Mouse (Mus musculus): ENCODE data around the gene Il17d. TPM values are rescaled to one million over a fixed set of nuclear protein-coding genes. Genes with fewer than 3 reads are reported as not detected.

Gene Il17d
- polyA plus RNA-seq, 1 experiment = 0.90 TPM

GRCm38 (mm10) chr14:57543420-57544039, 19.0 kb downstream of the Il17d start:
- no peak for TF ChIP-seq CTCF (IDR thresholded peaks at IDR 0.05; ENCODE audit: extremely low read depth, insufficient read depth, insufficient read length, insufficient replicate concordance)
- no peak for TF ChIP-seq POLR2A (IDR thresholded peaks at IDR 0.05; ENCODE audit: low read depth, low read length)
- 88% methylated on average over 13 of the region's 13 CpGs for whole genome bisulfite sequencing
- H3K4me3 ChIP-seq (ENCODE audit: extremely low read depth, insufficient read depth, insufficient read length) = no peak overlapping the region
- H3K4me1 ChIP-seq (ENCODE audit: control insufficient read depth, insufficient read depth, insufficient read length) = no peaks in the 10 kb centered on the region
- H3K27ac ChIP-seq (ENCODE audit: insufficient read depth, low read length) = no peak overlapping the region
- DNase-seq (ENCODE audit: low read depth in 1 of 2, low spot score in 2 of 2) = no peak
- no peaks in the 10 kb centered on the region for H3K36me3 ChIP-seq (ENCODE audit: control insufficient read depth, insufficient read depth, low read length)
- H3K27me3 ChIP-seq (ENCODE audit: control insufficient read depth, insufficient read depth, low read length) = no peaks in the 10 kb centered on the region

- DNase-seq (ENCODE audit: low read depth in 1 of 2, low spot score in 2 of 2) = no peak
- no peaks in the 10 kb centered on the region for H3K27me3 ChIP-seq (ENCODE audit: control insufficient read depth, insufficient read depth, low read length)
- H3K4me1 ChIP-seq (ENCODE audit: control insufficient read depth, insufficient read depth, insufficient read length) = no peaks in the 10 kb centered on the region
- H3K27ac ChIP-seq (ENCODE audit: insufficient read depth, low read length) = no peak overlapping the region
- WGBS = 89% methylated on average over 17 of the region's 17 CpGs
- no peak for TF ChIP-seq POLR2A (IDR thresholded peaks at IDR 0.05; ENCODE audit: low read depth, low read length)
- TF ChIP-seq CTCF (IDR thresholded peaks at IDR 0.05; ENCODE audit: extremely low read depth, insufficient read depth, insufficient read length, insufficient replicate concordance) = no peak
- H3K36me3 ChIP-seq (ENCODE audit: control insufficient read depth, insufficient read depth, low read length) = peaks cover 4% of the 10 kb centered on the region
- H3K4me3 ChIP-seq (ENCODE audit: extremely low read depth, insufficient read depth, insufficient read length) = no peak overlapping the region
These were observed 20.9 kb downstream of the Il17d start for GRCm38 (mm10) chr14:57545526-57545925.

GRCm38 (mm10) chr14:57546131-57546530, 21.6 kb downstream of the Il17d start:
- H3K27me3 ChIP-seq (ENCODE audit: control insufficient read depth, insufficient read depth, low read length) = no peaks in the 10 kb centered on the region
- 92% methylated on average over 8 of the region's 8 CpGs for WGBS
- H3K4me1 ChIP-seq (ENCODE audit: control insufficient read depth, insufficient read depth, insufficient read length) = no peaks in the 10 kb centered on the region
- H3K36me3 ChIP-seq (ENCODE audit: control insufficient read depth, insufficient read depth, low read length) = peaks cover 4% of the 10 kb centered on the region
- H3K27ac ChIP-seq (ENCODE audit: insufficient read depth, low read length) = no peak overlapping the region
- no peak for TF ChIP-seq CTCF (IDR thresholded peaks at IDR 0.05; ENCODE audit: extremely low read depth, insufficient read depth, insufficient read length, insufficient replicate concordance)
- no peak for TF ChIP-seq POLR2A (IDR thresholded peaks at IDR 0.05; ENCODE audit: low read depth, low read length)
- H3K4me3 ChIP-seq (ENCODE audit: extremely low read depth, insufficient read depth, insufficient read length) = no peak overlapping the region
- no peak for DNase-seq (ENCODE audit: low read depth in 1 of 2, low spot score in 2 of 2)

GRCm38 (mm10) chr14:57546557-57547021, 22.0 kb downstream of the Il17d start:
- WGBS = 48% methylated on average over 13 of the region's 13 CpGs

GRCm38 (mm10) chr14:57547062-57547461, 22.5 kb downstream of the Il17d start:
- 92% methylated on average over 5 of the region's 5 CpGs for WGBS
- H3K27ac ChIP-seq (ENCODE audit: insufficient read depth, low read length) = no peak overlapping the region

More at GRCm38 (mm10) chr14:57546557-57547021, 22.0 kb downstream of the Il17d start:
- TF ChIP-seq POLR2A (IDR thresholded peaks at IDR 0.05; ENCODE audit: low read depth, low read length) (no peak), CTCF (IDR thresholded peaks at IDR 0.05; ENCODE audit: extremely low read depth, insufficient read depth, insufficient read length, insufficient replicate concordance) (no peak)
- Histone ChIP-seq H3K27me3 (ENCODE audit: control insufficient read depth, insufficient read depth, low read length) (no peaks in the 10 kb centered on the region), H3K27ac (ENCODE audit: insufficient read depth, low read length) (no peak overlapping the region), H3K36me3 (ENCODE audit: control insufficient read depth, insufficient read depth, low read length) (peaks cover 4% of the 10 kb centered on the region), H3K4me3 (ENCODE audit: extremely low read depth, insufficient read depth, insufficient read length) (no peak overlapping the region), H3K4me1 (ENCODE audit: control insufficient read depth, insufficient read depth, insufficient read length) (no peaks in the 10 kb centered on the region)
- no peak for DNase-seq (ENCODE audit: low read depth in 1 of 2, low spot score in 2 of 2)

GRCm38 (mm10) chr14:57552945-57553344, 28.4 kb downstream of the Il17d start:
- TF ChIP-seq POLR2A (IDR thresholded peaks at IDR 0.05; ENCODE audit: low read depth, low read length) (no peak), CTCF (IDR thresholded peaks at IDR 0.05; ENCODE audit: extremely low read depth, insufficient read depth, insufficient read length, insufficient replicate concordance) (no peak)
- no peaks in the 10 kb centered on the region for H3K4me1 ChIP-seq (ENCODE audit: control insufficient read depth, insufficient read depth, insufficient read length)
- H3K27me3 ChIP-seq (ENCODE audit: control insufficient read depth, insufficient read depth, low read length) = no peaks in the 10 kb centered on the region
- H3K4me3 ChIP-seq (ENCODE audit: extremely low read depth, insufficient read depth, insufficient read length) = no peak overlapping the region
- peaks cover 4% of the 10 kb centered on the region for H3K36me3 ChIP-seq (ENCODE audit: control insufficient read depth, insufficient read depth, low read length)
- no peak for DNase-seq (ENCODE audit: low read depth in 1 of 2, low spot score in 2 of 2)
- H3K27ac ChIP-seq (ENCODE audit: insufficient read depth, low read length) = no peak overlapping the region

More at GRCm38 (mm10) chr14:57547062-57547461, 22.5 kb downstream of the Il17d start:
- no peaks in the 10 kb centered on the region for H3K4me1 ChIP-seq (ENCODE audit: control insufficient read depth, insufficient read depth, insufficient read length)
- no peaks in the 10 kb centered on the region for H3K27me3 ChIP-seq (ENCODE audit: control insufficient read depth, insufficient read depth, low read length)
- H3K4me3 ChIP-seq (ENCODE audit: extremely low read depth, insufficient read depth, insufficient read length) = no peak overlapping the region
- no peak for TF ChIP-seq POLR2A (IDR thresholded peaks at IDR 0.05; ENCODE audit: low read depth, low read length)
- no peak for TF ChIP-seq CTCF (IDR thresholded peaks at IDR 0.05; ENCODE audit: extremely low read depth, insufficient read depth, insufficient read length, insufficient replicate concordance)
- peaks cover 4% of the 10 kb centered on the region for H3K36me3 ChIP-seq (ENCODE audit: control insufficient read depth, insufficient read depth, low read length)
- no peak for DNase-seq (ENCODE audit: low read depth in 1 of 2, low spot score in 2 of 2)

- no peak for DNase-seq (ENCODE audit: low read depth in 1 of 2, low spot score in 2 of 2)
- 50% methylated on average over 5 of the region's 5 CpGs for WGBS
- H3K27ac ChIP-seq (ENCODE audit: insufficient read depth, low read length) = peak overlapping the region; percentile 7
- no peak overlapping the region for H3K4me3 ChIP-seq (ENCODE audit: extremely low read depth, insufficient read depth, insufficient read length)
- H3K36me3 ChIP-seq (ENCODE audit: control insufficient read depth, insufficient read depth, low read length) = peaks cover under 1% of the 10 kb centered on the region; the same call in 1 of the 2 replicates
- H3K4me1 ChIP-seq (ENCODE audit: control insufficient read depth, insufficient read depth, insufficient read length) = no peaks in the 10 kb centered on the region
- TF ChIP-seq CTCF (IDR thresholded peaks at IDR 0.05; ENCODE audit: extremely low read depth, insufficient read depth, insufficient read length, insufficient replicate concordance) (no peak), POLR2A (IDR thresholded peaks at IDR 0.05; ENCODE audit: low read depth, low read length) (no peak)
- H3K27me3 ChIP-seq (ENCODE audit: control insufficient read depth, insufficient read depth, low read length) = no peaks in the 10 kb centered on the region
These were observed 29.9 kb downstream of the Il17d start for GRCm38 (mm10) chr14:57554434-57554833.

All from spleen, adult 2 months (tissue).